Mouse (Mus musculus): ENCODE results near the gene Obscn. TPM values are rescaled to one million over a fixed set of nuclear protein-coding genes. Genes with fewer than 3 reads are reported as not detected.
A peak's percentile ranks its signal among the peaks of the same experiment; 100 is the strongest.

Gene Obscn
- polyA plus RNA-seq, 1 experiment from 2014 or later, result 0.19 TPM

DNA sequence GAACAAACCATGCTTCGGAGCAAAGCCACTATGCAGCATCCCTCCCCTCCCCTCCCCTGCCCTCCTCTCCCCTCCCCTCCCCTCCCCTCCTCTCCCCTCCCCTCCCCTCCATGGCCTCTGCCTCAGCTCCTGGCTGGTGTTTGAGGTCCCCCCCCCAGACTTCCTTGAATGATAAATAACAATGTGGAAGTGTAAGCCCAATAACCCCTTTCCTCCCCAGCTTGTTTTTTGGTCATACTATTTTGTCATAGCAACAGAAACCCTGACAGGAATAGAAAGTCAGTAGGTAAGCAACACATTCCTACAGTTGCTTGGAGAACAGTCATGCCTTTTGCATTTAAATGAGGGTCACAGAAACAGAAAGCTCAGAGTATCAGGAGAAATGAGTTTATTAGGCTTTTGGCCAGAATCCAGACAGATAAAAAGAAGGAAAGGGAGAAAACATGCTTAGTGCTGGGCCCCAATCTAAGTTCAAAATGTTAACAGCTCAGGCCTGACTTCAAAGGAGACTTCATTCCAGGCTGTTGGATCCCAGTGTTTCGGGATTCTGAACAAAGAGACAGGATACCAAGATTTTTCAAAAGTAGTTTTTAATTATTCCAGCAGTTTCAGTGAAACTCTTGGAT, 29.5 kb upstream of the Obscn start:
- no peak for DNase-seq (ENCODE audit: low spot score)
- Histone ChIP-seq H3K27ac (ENCODE audit: low read depth, low read length) (no peak overlapping the region), H3K4me3 (ENCODE audit: low read depth, low read length) (no peak overlapping the region), H3K4me1 (replicated peaks; ENCODE audit: control insufficient read depth, insufficient read depth, low read length) (peaks cover 3% of the 10 kb centered on the region), H3K9ac (ENCODE audit: low read depth, low read length) (no peak overlapping the region), H3K27me3 (ENCODE audit: control insufficient read depth, insufficient read depth, low read length) (no peaks in the 10 kb centered on the region), H3K9me3 (ENCODE audit: control insufficient read depth, low read length) (no peaks in the 10 kb centered on the region), H3K36me3 (ENCODE audit: control insufficient read depth, insufficient read depth, low read length) (no peaks in the 10 kb centered on the region), H3K4me2 (replicated peaks; ENCODE audit: low read depth, low read length) (no peak overlapping the region)
- ATAC-seq (ENCODE audit: low FRiP score), result no peak
- WGBS, result 59% methylated on average over 2 of the region's 2 CpGs

- no peaks in the 10 kb centered on the region for H3K27me3 ChIP-seq (ENCODE audit: control insufficient read depth, insufficient read depth, low read length)
- H3K4me1 ChIP-seq (replicated peaks; ENCODE audit: control insufficient read depth, insufficient read depth, low read length), result peaks cover 3% of the 10 kb centered on the region
- no peaks in the 10 kb centered on the region for H3K9me3 ChIP-seq (ENCODE audit: control insufficient read depth, low read length)
- ATAC-seq (ENCODE audit: low FRiP score), result no peak
- peak overlapping the region; percentile 86; the same call in 1 of the 2 replicates for H3K9ac ChIP-seq (ENCODE audit: low read depth, low read length)
- H3K4me2 ChIP-seq (replicated peaks; ENCODE audit: low read depth, low read length), result peak overlapping the region; percentile 50
- H3K4me3 ChIP-seq (ENCODE audit: low read depth, low read length), result peak overlapping the region; percentile 71; the same call in 1 of the 2 replicates
- H3K27ac ChIP-seq (ENCODE audit: low read depth, low read length), result peak overlapping the region; percentile 94; the same call in 1 of the 2 replicates
- 88% methylated on average over 9 of the region's 9 CpGs for WGBS
- DNase-seq (ENCODE audit: low spot score), result no peak
- no peaks in the 10 kb centered on the region for H3K36me3 ChIP-seq (ENCODE audit: control insufficient read depth, insufficient read depth, low read length)
Measured at GRCm38 (mm10) chr11:59164384-59164783, 28.2 kb upstream of the Obscn start.

DNA sequence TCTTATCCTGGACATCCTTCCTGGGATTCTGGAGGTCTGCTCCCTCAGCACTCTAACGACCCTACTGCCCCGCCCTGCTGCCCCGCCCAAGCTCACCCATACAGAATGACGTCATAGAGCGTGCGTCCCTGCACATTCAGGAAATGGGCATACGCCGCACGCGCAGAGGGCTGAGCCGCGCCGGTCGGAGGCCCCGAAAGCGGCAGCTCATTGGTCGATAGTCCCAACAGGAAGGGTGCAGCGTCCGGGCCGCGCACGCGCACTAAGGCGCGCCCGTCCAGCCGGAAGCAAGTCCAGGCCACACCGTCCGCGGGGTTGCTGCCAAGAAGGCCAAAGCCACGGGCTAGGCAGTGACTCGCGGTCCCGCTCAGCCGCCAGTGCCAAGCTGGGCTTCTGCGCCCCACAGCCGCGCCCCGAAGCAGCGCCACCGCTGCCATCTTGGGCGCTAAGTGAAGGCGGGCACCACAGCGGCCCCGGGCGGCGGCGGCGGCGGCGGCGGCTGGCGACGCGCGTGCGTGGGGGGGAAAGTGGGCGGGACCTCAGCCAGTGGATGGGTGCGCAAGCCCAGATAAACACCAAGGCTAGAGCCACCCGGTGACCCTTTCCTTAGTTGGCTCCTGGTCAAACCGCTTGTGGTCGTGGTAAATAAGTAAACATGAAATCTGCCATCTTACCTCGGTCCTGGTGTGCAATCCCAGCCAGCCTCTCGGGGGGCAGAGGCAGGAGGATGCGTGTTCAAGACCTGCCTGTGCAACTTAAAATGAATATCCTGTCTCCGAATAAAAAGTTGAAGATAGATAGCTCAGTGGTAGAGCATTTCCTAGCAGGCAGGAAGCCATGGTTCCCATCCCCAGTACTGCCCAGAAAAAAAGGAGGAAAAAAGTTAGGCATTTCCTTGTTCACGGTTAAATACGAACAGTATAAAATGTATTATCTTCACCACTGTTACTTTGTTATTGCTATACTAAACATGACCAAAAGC, 27.3 kb upstream of the Obscn start, which contains the start of gene Iba57:
Gene Iba57 (minus strand): TSS at position 485 of the 982 bp plus-strand sequence.
- DNase-seq (ENCODE audit: low spot score), result peak; percentile 96
- H3K36me3 ChIP-seq (ENCODE audit: control insufficient read depth, insufficient read depth, low read length), result no peaks in the 10 kb centered on the region
- H3K27ac ChIP-seq (ENCODE audit: low read depth, low read length), result peak within 1 kb of the TSS; percentile 94
- peak; percentile 99 for ATAC-seq (ENCODE audit: low FRiP score)
- peak within 1 kb of the TSS; percentile 71 for H3K4me3 ChIP-seq (ENCODE audit: low read depth, low read length)
- H3K27me3 ChIP-seq (ENCODE audit: control insufficient read depth, insufficient read depth, low read length), result no peaks in the 10 kb centered on the region
- H3K9me3 ChIP-seq (ENCODE audit: control insufficient read depth, low read length), result no peaks in the 10 kb centered on the region
- peak within 1 kb of the TSS; percentile 59 for H3K4me2 ChIP-seq (replicated peaks; ENCODE audit: low read depth, low read length)
- 3% methylated on average over 66 of the region's 68 CpGs for WGBS
- H3K4me1 ChIP-seq (replicated peaks; ENCODE audit: control insufficient read depth, insufficient read depth, low read length), result peaks cover 3% of the 10 kb centered on the region
- peak within 1 kb of the TSS; percentile 86 for H3K9ac ChIP-seq (ENCODE audit: low read depth, low read length)

GRCm38 (mm10) chr11:59162443-59163254, 26.4 kb upstream of the Obscn start:
- peak overlapping the region; percentile 94; the same call in 1 of the 2 replicates for H3K27ac ChIP-seq (ENCODE audit: low read depth, low read length)
- H3K4me2 ChIP-seq (replicated peaks; ENCODE audit: low read depth, low read length), result peak overlapping the region; percentile 59
- no peaks in the 10 kb centered on the region for H3K9me3 ChIP-seq (ENCODE audit: control insufficient read depth, low read length)
- ATAC-seq (ENCODE audit: low FRiP score) (no peak; the same call in 1 of the 2 replicates), DNase-seq (ENCODE audit: low spot score) (no peak)
- no peaks in the 10 kb centered on the region for H3K27me3 ChIP-seq (ENCODE audit: control insufficient read depth, insufficient read depth, low read length)
- H3K36me3 ChIP-seq (ENCODE audit: control insufficient read depth, insufficient read depth, low read length), result peaks cover 2% of the 10 kb centered on the region; the same call in 1 of the 2 replicates
- H3K9ac ChIP-seq (ENCODE audit: low read depth, low read length), result peak overlapping the region; percentile 54; the same call in 1 of the 2 replicates
- WGBS, result 65% methylated on average over 9 of the region's 9 CpGs
- peak overlapping the region; percentile 71 for H3K4me3 ChIP-seq (ENCODE audit: low read depth, low read length)
- H3K4me1 ChIP-seq (replicated peaks; ENCODE audit: control insufficient read depth, insufficient read depth, low read length), result peaks cover 3% of the 10 kb centered on the region

- H3K4me1 ChIP-seq (replicated peaks; ENCODE audit: control insufficient read depth, insufficient read depth, low read length), result peaks cover 3% of the 10 kb centered on the region
- H3K9me3 ChIP-seq (ENCODE audit: control insufficient read depth, low read length), result no peaks in the 10 kb centered on the region
- no peak overlapping the region for H3K9ac ChIP-seq (ENCODE audit: low read depth, low read length)
- no peak overlapping the region for H3K4me2 ChIP-seq (replicated peaks; ENCODE audit: low read depth, low read length)
- 80% methylated on average over 5 of the region's 5 CpGs for WGBS
- no peak for ATAC-seq (ENCODE audit: low FRiP score)
- H3K27ac ChIP-seq (ENCODE audit: low read depth, low read length), result no peak overlapping the region
- H3K27me3 ChIP-seq (ENCODE audit: control insufficient read depth, insufficient read depth, low read length), result no peaks in the 10 kb centered on the region
- H3K4me3 ChIP-seq (ENCODE audit: low read depth, low read length), result no peak overlapping the region
- peaks cover 2% of the 10 kb centered on the region; the same call in 1 of the 2 replicates for H3K36me3 ChIP-seq (ENCODE audit: control insufficient read depth, insufficient read depth, low read length)
- DNase-seq (ENCODE audit: low spot score), result no peak
Measured at GRCm38 (mm10) chr11:59161398-59161797, 25.2 kb upstream of the Obscn start.

DNA sequence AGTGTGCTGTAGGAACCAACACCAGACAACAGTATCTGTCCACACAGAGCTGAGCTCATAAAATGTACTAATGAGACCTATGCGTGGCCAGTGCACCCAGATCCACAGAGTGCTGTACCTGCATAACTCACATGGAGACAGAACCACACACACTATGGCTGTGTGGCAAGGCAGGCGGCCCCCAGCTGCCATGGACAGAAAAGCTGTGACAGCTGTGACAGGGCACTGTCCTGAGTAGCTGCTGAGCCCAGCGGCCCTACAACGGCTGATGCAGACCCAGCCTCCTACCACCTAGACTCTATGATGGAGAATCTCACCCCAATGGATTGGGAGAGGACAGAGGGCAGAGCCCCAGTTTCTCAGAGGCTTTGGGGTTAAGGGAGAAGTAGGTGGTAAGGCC, 23.4 kb upstream of the Obscn start:
- 93% methylated on average over 4 of the region's 4 CpGs for WGBS

GRCm38 (mm10) chr11:59159099-59159498, 22.9 kb upstream of the Obscn start:
- Histone ChIP-seq H3K9me3 (ENCODE audit: control insufficient read depth, low read length) (no peaks in the 10 kb centered on the region), H3K4me3 (ENCODE audit: low read depth, low read length) (no peak overlapping the region), H3K36me3 (ENCODE audit: control insufficient read depth, insufficient read depth, low read length) (peaks cover 2% of the 10 kb centered on the region; the same call in 1 of the 2 replicates), H3K4me1 (replicated peaks; ENCODE audit: control insufficient read depth, insufficient read depth, low read length) (peaks cover 3% of the 10 kb centered on the region), H3K4me2 (replicated peaks; ENCODE audit: low read depth, low read length) (no peak overlapping the region), H3K27me3 (ENCODE audit: control insufficient read depth, insufficient read depth, low read length) (no peaks in the 10 kb centered on the region), H3K27ac (ENCODE audit: low read depth, low read length) (no peak overlapping the region), H3K9ac (ENCODE audit: low read depth, low read length) (no peak overlapping the region)
- DNase-seq (ENCODE audit: low spot score) (no peak), ATAC-seq (ENCODE audit: low FRiP score) (no peak)
- 93% methylated on average over 13 of the region's 13 CpGs for WGBS

More for the DNA sequence above, 23.4 kb upstream of the Obscn start:
- Histone ChIP-seq H3K4me3 (ENCODE audit: low read depth, low read length) (no peak overlapping the region), H3K4me1 (replicated peaks; ENCODE audit: control insufficient read depth, insufficient read depth, low read length) (peaks cover 3% of the 10 kb centered on the region), H3K36me3 (ENCODE audit: control insufficient read depth, insufficient read depth, low read length) (peaks cover 2% of the 10 kb centered on the region; the same call in 1 of the 2 replicates), H3K9me3 (ENCODE audit: control insufficient read depth, low read length) (no peaks in the 10 kb centered on the region), H3K4me2 (replicated peaks; ENCODE audit: low read depth, low read length) (no peak overlapping the region), H3K9ac (ENCODE audit: low read depth, low read length) (no peak overlapping the region), H3K27ac (ENCODE audit: low read depth, low read length) (no peak overlapping the region), H3K27me3 (ENCODE audit: control insufficient read depth, insufficient read depth, low read length) (no peaks in the 10 kb centered on the region)
- no peak for DNase-seq (ENCODE audit: low spot score)
- no peak for ATAC-seq (ENCODE audit: low FRiP score)

DNA sequence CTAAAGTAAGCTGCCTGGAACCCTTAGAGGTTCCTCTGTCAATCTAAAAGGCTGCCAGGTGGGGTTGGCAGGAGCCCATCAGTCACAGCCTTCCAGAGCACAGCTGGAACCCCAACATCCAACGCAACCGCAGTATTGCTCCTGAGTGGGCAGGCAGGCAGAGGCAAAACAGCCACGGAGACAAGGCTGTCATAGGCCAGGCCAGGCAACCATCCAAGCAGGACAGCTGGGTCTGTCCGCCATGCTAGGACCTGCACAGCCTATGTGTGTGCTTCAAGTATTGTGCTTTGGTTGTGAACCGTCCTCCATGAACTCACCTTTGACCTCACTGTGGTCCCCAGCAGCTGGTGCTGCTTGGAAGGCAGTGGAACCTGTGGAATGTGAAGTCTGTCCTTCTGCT, 19.7 kb upstream of the Obscn start:
- 88% methylated on average over 5 of the region's 5 CpGs for WGBS
- ATAC-seq (ENCODE audit: low FRiP score) (no peak), DNase-seq (ENCODE audit: low spot score) (no peak)
- Histone ChIP-seq H3K9ac (ENCODE audit: low read depth, low read length) (no peak overlapping the region), H3K4me1 (replicated peaks; ENCODE audit: control insufficient read depth, insufficient read depth, low read length) (no peaks in the 10 kb centered on the region), H3K27me3 (ENCODE audit: control insufficient read depth, insufficient read depth, low read length) (no peaks in the 10 kb centered on the region), H3K27ac (ENCODE audit: low read depth, low read length) (no peak overlapping the region), H3K9me3 (ENCODE audit: control insufficient read depth, low read length) (no peaks in the 10 kb centered on the region), H3K4me3 (ENCODE audit: low read depth, low read length) (no peak overlapping the region), H3K36me3 (ENCODE audit: control insufficient read depth, insufficient read depth, low read length) (peaks cover 2% of the 10 kb centered on the region; the same call in 1 of the 2 replicates), H3K4me2 (replicated peaks; ENCODE audit: low read depth, low read length) (no peak overlapping the region)

Measured in hindbrain, embryonic 11.5 days (tissue).